Mouse (Mus musculus) cerebellum, adult 2 months (tissue): Measurements from ENCODE around the gene Akap8l. TPM values are rescaled to one million over a fixed set of nuclear protein-coding genes. Genes with fewer than 3 reads are reported as not detected.

Experiments used
- DNase-seq, 2 experiments: peaks; one replicate each; pipeline ENCODE4 v3.0.0; 2021
- H3K27ac ChIP-seq: fragments of 200-500 bp; 2 replicates; pipeline ENCODE4 v1.5.1; 2012; ENCODE audit warnings: low read length, control low read depth, inconsistent platforms; ENCODE audit not compliant: insufficient read depth
- H3K27me3 ChIP-seq: fragments of 200-500 bp; 2 replicates; pipeline ENCODE4 v1.6.1; 2012; ENCODE audit warnings: inconsistent platforms, mild to moderate bottlenecking, low read length, moderate library complexity; ENCODE audit not compliant: control insufficient read depth, insufficient read depth
- H3K4me1 ChIP-seq: fragments of 200-500 bp; 2 replicates; pipeline ENCODE4 v1.6.1; 2011; ENCODE audit warnings: low read length; ENCODE audit not compliant: control insufficient read depth, insufficient read depth
- H3K4me3 ChIP-seq: fragments of 200-500 bp; replicated peaks from 2 replicates; pipeline ENCODE3; 2011; ENCODE audit warnings: mild to moderate bottlenecking, low read depth, low read length, control low read depth; ENCODE audit not compliant: insufficient read depth
- CTCF ChIP-seq: fragments of 200-500 bp; IDR thresholded peaks from 2 replicates; pipeline ENCODE4 v1.5.1; 2011; ENCODE audit warnings: low read depth, mild to moderate bottlenecking, control low read depth, low read length, moderate library complexity, borderline replicate concordance; ENCODE audit not compliant: insufficient read depth
- WGBS: fragments of 180-500 bp; shearing (Covaris S2); methylation state at CpG from one replicate; pipeline ENCODE4 v1.1.7; 2018; 5-methylcytosine and 5-hydroxymethylcytosine counted together
- polyA plus RNA-seq: library from polyadenylated mRNA; depleted of rRNA; stranded (reverse); fragments of >200 nt; gene quantifications from 2 replicates; pipeline ENCODE4 v1.2.3, GENCODE M21; 2012; rRNA removed

The Akap8l gene
- polyA plus RNA-seq, 1 experiment: 279 TPM

DNA sequence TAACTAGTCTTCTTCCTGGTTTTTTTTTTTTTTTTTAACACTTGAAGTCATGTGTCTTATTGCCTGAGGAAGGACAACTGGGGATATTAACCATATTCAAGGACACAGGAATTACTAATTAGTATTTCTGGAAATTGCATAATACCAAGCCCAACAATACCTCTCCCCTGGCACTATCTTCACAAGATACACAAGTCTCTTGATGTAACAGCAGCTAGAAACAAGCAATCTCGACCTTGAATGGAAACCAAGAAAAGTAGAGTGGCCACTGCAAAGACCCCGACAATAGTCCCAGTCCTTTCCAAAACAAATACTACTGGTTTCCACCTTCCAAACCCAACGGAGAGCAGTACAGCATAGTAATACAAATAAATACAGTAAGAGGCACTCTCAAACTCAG, 74.8 kb downstream of the Akap8l start:
- DNase-seq: no peak
- H3K4me1 ChIP-seq: peaks cover 6% of the 10 kb centered on the region
- H3K27ac ChIP-seq: no peak overlapping the region
- H3K27me3 ChIP-seq: no peaks in the 10 kb centered on the region
- WGBS: 81% methylated on average over 3 of the region's 3 CpGs
- TF ChIP-seq CTCF: no peak
- no peak overlapping the region for H3K4me3 ChIP-seq

Other genes with a start within 250 kb of the Akap8l start
- gene Notch3, start 183.8 kb downstream of the Akap8l start, polyA plus RNA-seq: 9.5 and 11.0 TPM in 2 replicates
- 0.97 and 1.3 TPM in 2 replicates for gene Ephx3, start 161.1 kb downstream of the Akap8l start, polyA plus RNA-seq
- gene Brd4, start 65.9 kb downstream of the Akap8l start, polyA plus RNA-seq: 54.5 and 55.0 TPM in 2 replicates
- 117 and 127 TPM in 2 replicates for gene Akap8, start 29.4 kb downstream of the Akap8l start, polyA plus RNA-seq
- 48.5 and 51.2 TPM in 2 replicates for gene Wiz, start 38.8 kb upstream of the Akap8l start, polyA plus RNA-seq
- gene Rasal3, start 53.0 kb upstream of the Akap8l start, polyA plus RNA-seq: 0.92 and 1.2 TPM in 2 replicates
- not detected in 2 replicates for gene Pglyrp2, start 73.6 kb upstream of the Akap8l start, polyA plus RNA-seq
- gene Cyp4f39, start 102.1 kb upstream of the Akap8l start, polyA plus RNA-seq: 0.18 TPM in 1 of 2 replicates, not detected in the other
- 6.8 and 7.8 TPM in 2 replicates for gene Cyp4f17, start 155.4 kb upstream of the Akap8l start, polyA plus RNA-seq
- 21.8 and 24.6 TPM in 2 replicates for gene Cyp4f16, start 186.0 kb upstream of the Akap8l start, polyA plus RNA-seq